Mouse (Mus musculus) heart, adult 2 months (tissue): ENCODE data around the gene Ftsj3. TPM values are rescaled to one million over a fixed set of nuclear protein-coding genes. Genes with fewer than 3 reads are reported as not detected.
"Not testable (repeated sequence)": the region's sequence is repeated elsewhere in the genome, so short reads cannot be mapped to it uniquely, and the experiment has no call there.

Experiments
- DNase-seq, 2 experiments: peaks; one replicate each; pipeline ENCODE4 v3.0.0; 2021
- H3K27ac ChIP-seq: fragments of 200-600 bp; 2 replicates; pipeline ENCODE4 v1.8.1; 2022
- H3K27me3 ChIP-seq: fragments of 200-500 bp; 2 replicates; pipeline ENCODE4 v1.6.1; 2012; ENCODE audit warnings: mild to moderate bottlenecking, low read length, inconsistent platforms, mixed read lengths; ENCODE audit not compliant: control insufficient read depth, insufficient read depth
- H3K36me3 ChIP-seq: fragments of 200-500 bp; 2 replicates; pipeline ENCODE4 v1.6.1; 2012; ENCODE audit warnings: low read length, inconsistent platforms; ENCODE audit not compliant: control insufficient read depth, insufficient read depth
- H3K4me1 ChIP-seq: fragments of 200-500 bp; 2 replicates; pipeline ENCODE4 v1.6.1; 2011; ENCODE audit warnings: low read length; ENCODE audit not compliant: control insufficient read depth, insufficient read depth
- H3K4me3 ChIP-seq: fragments of 200-600 bp; 2 replicates; pipeline ENCODE4 v1.8.1; 2022
- H3K79me2 ChIP-seq: fragments of 200-500 bp; replicated peaks from 2 replicates; pipeline ENCODE4 v1.6.1; 2012; ENCODE audit warnings: mild to moderate bottlenecking, inconsistent platforms, low read length, moderate library complexity, mixed read lengths; ENCODE audit not compliant: control insufficient read depth, insufficient read depth
- H3K9ac ChIP-seq: fragments of 200-500 bp; 2 replicates; pipeline ENCODE4 v1.6.1; 2012; ENCODE audit warnings: low read depth, mild to moderate bottlenecking, control low read depth, inconsistent platforms, low read length, mixed read lengths
- CTCF ChIP-seq: fragments of 200-600 bp; IDR thresholded peaks from 2 replicates; pipeline ENCODE4 v1.8.1; 2022; ENCODE audit warnings: antibody characterized with exemption, mild to moderate bottlenecking, moderate library complexity
- EP300 ChIP-seq: fragments of 200-500 bp; IDR thresholded peaks from 2 replicates; pipeline ENCODE4 v1.6.1; 2011; ENCODE audit warnings: low read depth, low read length, control low read depth; ENCODE audit not compliant: insufficient read depth
- POLR2A ChIP-seq: fragments of 200-500 bp; IDR thresholded peaks from 2 replicates; pipeline ENCODE4 v1.6.1; 2011; ENCODE audit warnings: mild to moderate bottlenecking, low read depth, low read length, control low read depth; ENCODE audit not compliant: insufficient read depth
- whole genome bisulfite sequencing: fragments of 180-500 bp; shearing (Covaris S2); methylation state at CpG from one replicate; pipeline ENCODE4 v1.1.7; 2018; 5-methylcytosine and 5-hydroxymethylcytosine counted together
- intact Hi-C: fragments of 180-260 bp; cut with DNase I; formaldehyde crosslinking; loops from one replicate; pipeline ENCODE4 v1.15.1; 2025
- polyA plus RNA-seq: library from polyadenylated mRNA; depleted of rRNA; stranded (reverse); fragments of >200 nt; gene quantifications from 2 replicates; pipeline ENCODE4 v1.2.3, GENCODE M21; 2012
- total RNA-seq, 2 experiments: library from RNA; stranded (reverse); gene quantifications; 2 replicates each; pipeline ENCODE4 v1.2.3; 2021

Ftsj3 gene
- total and polyA plus RNA-seq, 3 experiments: 10.2 to 21.6 (median 20.2) TPM

GRCm38 (mm10) chr11:106233978-106234377, 21.9 kb downstream of the Ftsj3 start:
- H3K27me3 ChIP-seq, H3K36me3 ChIP-seq, H3K4me1 ChIP-seq, DNase-seq, H3K79me2 ChIP-seq, intact Hi-C loops, H3K9ac ChIP-seq, H3K4me3 ChIP-seq, H3K27ac ChIP-seq: not testable (repeated sequence)
- TF ChIP-seq CTCF: peak; percentile 60
- WGBS: 85% methylated on average over 8 of the region's 8 CpGs

- H3K36me3 ChIP-seq: peaks cover 3% of the 10 kb centered on the region
- no peak overlapping the region for H3K9ac ChIP-seq
- TF ChIP-seq EP300 (no peak), POLR2A (no peak), CTCF (no peak)
- no peaks in the 10 kb centered on the region for H3K27me3 ChIP-seq
- DNase-seq: no peak
- peaks cover 3% of the 10 kb centered on the region for H3K79me2 ChIP-seq
- no peak overlapping the region for H3K4me3 ChIP-seq
- H3K4me1 ChIP-seq: peaks cover 1% of the 10 kb centered on the region; the same call in 1 of the 2 replicates
- intact Hi-C loops: no loop called here
- H3K27ac ChIP-seq: no peak overlapping the region
- WGBS: 74% methylated on average over 3 of the region's 3 CpGs
These were observed 35.3 kb downstream of the Ftsj3 start for GRCm38 (mm10) chr11:106220603-106221002.

- Histone ChIP-seq H3K36me3 (peaks cover 9% of the 10 kb centered on the region), H3K4me1 (peaks cover 6% of the 10 kb centered on the region), H3K79me2 (peaks cover 4% of the 10 kb centered on the region), H3K27ac (peak within 1 kb of the TSS; percentile 92), H3K4me3 (peak within 1 kb of the TSS; percentile 69), H3K9ac (peak within 1 kb of the TSS; percentile 91), H3K27me3 (no peaks in the 10 kb centered on the region)
- under 1% methylated on average over 70 of the region's 70 CpGs for WGBS
- intact Hi-C loops: loop anchor here (1.0 to 2.0 kb wide), 2 partner anchors 24 to 56 kb away; partner anchors contain the start of gene Smarcd2
- peak; percentile 91 to 93 for DNase-seq
- TF ChIP-seq EP300: peak; percentile 51; the same call in 1 of the 2 replicates
- TF ChIP-seq POLR2A: peak; percentile 65; the same call in 1 of the 2 replicates
- no peak for TF ChIP-seq CTCF
These were observed 39.0 kb downstream of the Ftsj3 start, which contains the start of gene Ddx42 for GRCm38 (mm10) chr11:106216730-106217490. Ddx42 (plus strand) TSS chr11:106216926.

- Histone ChIP-seq H3K4me1 (peaks cover 7% of the 10 kb centered on the region), H3K36me3 (peaks cover 14% of the 10 kb centered on the region; the same call in 1 of the 2 replicates), H3K27ac (peak within 1 kb of the TSS; percentile 92), H3K9ac (peak within 1 kb of the TSS; percentile 91), H3K79me2 (peaks cover 4% of the 10 kb centered on the region), H3K4me3 (peak within 1 kb of the TSS; percentile 69), H3K27me3 (no peaks in the 10 kb centered on the region)
- WGBS: under 1% methylated on average over 46 of the region's 46 CpGs
- peak; percentile 91 to 97 for DNase-seq
- peak; percentile 77 for TF ChIP-seq EP300
- peak; percentile 89 for TF ChIP-seq POLR2A
- no peak for TF ChIP-seq CTCF
- intact Hi-C loops: loop anchor here (1.0 to 2.0 kb wide), 2 partner anchors 23 to 57 kb away; partner anchors contain the start of gene Smarcd2
These were observed 39.8 kb downstream of the Ftsj3 start, which contains the start of gene Ccdc47 for GRCm38 (mm10) chr11:106215927-106216729. Ccdc47 (minus strand) TSS chr11:106216344.

- 8% methylated on average over 7 of the region's 7 CpGs for WGBS
- intact Hi-C loops: no loop called here
- H3K79me2 ChIP-seq: peaks cover 3% of the 10 kb centered on the region
- no peaks in the 10 kb centered on the region for H3K27me3 ChIP-seq
- H3K36me3 ChIP-seq: peaks cover 14% of the 10 kb centered on the region
- peak overlapping the region; percentile 90; the same call in 1 of the 2 replicates for H3K9ac ChIP-seq
- H3K4me1 ChIP-seq: peaks cover 7% of the 10 kb centered on the region
- H3K4me3 ChIP-seq: peak overlapping the region; percentile 69
- TF ChIP-seq CTCF (no peak), POLR2A (no peak), EP300 (no peak)
- peak overlapping the region; percentile 92 for H3K27ac ChIP-seq
- no peak for DNase-seq
These were observed 40.4 kb downstream of the Ftsj3 start for GRCm38 (mm10) chr11:106215450-106215859.
